Mouse (Mus musculus) MEL (cell line): ENCODE results near the gene Ntn5. TPM values are rescaled to one million over a fixed set of nuclear protein-coding genes. Genes with fewer than 3 reads are reported as not detected.

Experiments
- DNase-seq: peaks from one replicate; pipeline ENCODE4 v3.0.0; 2011; ENCODE audit warnings: low read depth, low spot score
- H3K27ac ChIP-seq: 2 replicates; pipeline ENCODE4 v1.5.1; 2012; ENCODE audit warnings: low read depth, mild to moderate bottlenecking, control low read depth, low read length, moderate library complexity; ENCODE audit not compliant: control insufficient read depth
- H3K27me3 ChIP-seq, 2 experiments: fragments of 150-350 bp in 1 of 2; sonication (generic) in 1 of 2; 2 replicates each; pipeline ENCODE4 v1.6.1; 2012; ENCODE audit warnings: low read length in 2 of 2, mild to moderate bottlenecking in 2 of 2, improper control_type of control experiment in 1 of 2, moderate library complexity in 1 of 2; ENCODE audit not compliant: insufficient read depth in 2 of 2, control insufficient read depth in 1 of 2
- H3K36me3 ChIP-seq, 2 experiments: 2 replicates each; pipeline ENCODE4 v1.6.1; 2012 to 2014; ENCODE audit warnings: low read length in 2 of 2, improper control_type of control experiment in 1 of 2, inconsistent platforms in 1 of 2, mild to moderate bottlenecking in 1 of 2; ENCODE audit not compliant: insufficient read depth in 2 of 2, control insufficient read depth in 1 of 2
- H3K4me1 ChIP-seq, 2 experiments: fragments of 150-350 bp in 1 of 2; sonication (generic) in 1 of 2; 2 replicates each; pipeline ENCODE4 v1.6.1; 2012; ENCODE audit warnings: low read length in 2 of 2, improper control_type of control experiment in 1 of 2, mild to moderate bottlenecking in 1 of 2; ENCODE audit not compliant: insufficient read depth in 2 of 2, control insufficient read depth in 1 of 2
- H3K4me3 ChIP-seq, 2 experiments: fragments of 150-350 bp in 1 of 2; sonication (generic) in 1 of 2; 2 replicates each; pipeline ENCODE4 v1.5.1; 2012; ENCODE audit warnings: low read depth in 2 of 2, low read length in 2 of 2, mild to moderate bottlenecking in 2 of 2, moderate library complexity in 2 of 2, control low read depth in 1 of 2, improper control_type of control experiment in 1 of 2; ENCODE audit not compliant: control insufficient read depth in 1 of 2, insufficient read depth in 1 of 2
- H3K79me2 ChIP-seq: 2 replicates; pipeline ENCODE4 v1.6.1; 2012; ENCODE audit warnings: mild to moderate bottlenecking, low read length, moderate library complexity; ENCODE audit not compliant: control insufficient read depth, poor library complexity, insufficient read depth
- H3K9ac ChIP-seq: 2 replicates; pipeline ENCODE4 v1.6.1; 2012; ENCODE audit warnings: low read depth, mild to moderate bottlenecking, control low read depth, low read length, moderate library complexity; ENCODE audit not compliant: control insufficient read depth, poor library complexity, severe bottlenecking
- H3K9me3 ChIP-seq: fragments of 150-350 bp; sonication (generic); replicated peaks from 2 replicates; pipeline ENCODE4 v1.6.1; 2012; ENCODE audit warnings: mild to moderate bottlenecking, low read length, improper control_type of control experiment, moderate library complexity; ENCODE audit not compliant: insufficient read depth
- BHLHE40 ChIP-seq: IDR thresholded peaks from 2 replicates; pipeline ENCODE4 v1.6.1; 2012; ENCODE audit warnings: low read depth, mild to moderate bottlenecking, inconsistent platforms, low read length, improper control_type of control experiment, borderline replicate concordance
- CHD1 ChIP-seq: IDR thresholded peaks from 2 replicates; pipeline ENCODE4 v1.6.1; 2012; ENCODE audit warnings: low read depth, mild to moderate bottlenecking, inconsistent platforms, low read length, improper control_type of control experiment
- CHD2 ChIP-seq: IDR thresholded peaks from 2 replicates; pipeline ENCODE4 v1.6.1; 2011; ENCODE audit warnings: low read length, improper control_type of control experiment
- E2F4 ChIP-seq: IDR thresholded peaks from 2 replicates; pipeline ENCODE4 v1.6.1; 2011; ENCODE audit warnings: low read depth, low read length, improper control_type of control experiment, borderline replicate concordance
- EP300 ChIP-seq, 2 experiments: IDR thresholded peaks; 2 replicates each; pipeline ENCODE4 v1.6.1; 2011; ENCODE audit warnings: improper control_type of control experiment in 2 of 2, low read length in 2 of 2, low read depth in 1 of 2, mild to moderate bottlenecking in 1 of 2
- ETS1 ChIP-seq: IDR thresholded peaks from 2 replicates; pipeline ENCODE4 v1.6.1; 2012; ENCODE audit warnings: low read depth, mild to moderate bottlenecking, inconsistent platforms, low read length, improper control_type of control experiment, moderate library complexity
- HCFC1 ChIP-seq: IDR thresholded peaks from 2 replicates; pipeline ENCODE4 v1.6.1; 2012; ENCODE audit warnings: low read depth, mild to moderate bottlenecking, inconsistent platforms, low read length, improper control_type of control experiment, moderate library complexity
- KAT2A ChIP-seq: conservative IDR thresholded peaks from 2 replicates; pipeline ENCODE4 v1.6.1; 2012; ENCODE audit warnings: low read depth, low read length, improper control_type of control experiment, inconsistent platforms
- MAFK ChIP-seq: IDR thresholded peaks from 2 replicates; pipeline ENCODE4 v1.6.1; 2011; ENCODE audit warnings: low read depth, mild to moderate bottlenecking, low read length, improper control_type of control experiment, borderline replicate concordance
- MAX ChIP-seq: IDR thresholded peaks from 2 replicates; pipeline ENCODE4 v1.6.1; 2011; ENCODE audit warnings: low read length, improper control_type of control experiment
- MAZ ChIP-seq: IDR thresholded peaks from 2 replicates; pipeline ENCODE4 v1.6.1; 2012; ENCODE audit warnings: low read depth, mild to moderate bottlenecking, inconsistent platforms, low read length, improper control_type of control experiment
- MYC ChIP-seq: IDR thresholded peaks from 2 replicates; pipeline ENCODE4 v1.6.1; 2011; ENCODE audit warnings: low read depth, mild to moderate bottlenecking, low read length, improper control_type of control experiment, moderate library complexity
- NELFE ChIP-seq: IDR thresholded peaks from 2 replicates; pipeline ENCODE4 v1.6.1; 2011; ENCODE audit warnings: low read depth, low read length, improper control_type of control experiment
- NRF1 ChIP-seq: IDR thresholded peaks from 2 replicates; pipeline ENCODE4 v1.6.1; 2014; ENCODE audit warnings: low read depth, mild to moderate bottlenecking, inconsistent platforms, low read length, improper control_type of control experiment, moderate library complexity; ENCODE audit not compliant: poor library complexity, insufficient read depth, severe bottlenecking
- POLR2AphosphoS5 ChIP-seq: IDR thresholded peaks from 2 replicates; pipeline ENCODE4 v1.6.1; 2012; ENCODE audit warnings: low read depth, borderline replicate concordance, mild to moderate bottlenecking, inconsistent platforms, low read length, moderate library complexity, mixed read lengths
- RAD21 ChIP-seq: IDR thresholded peaks from 2 replicates; pipeline ENCODE4 v1.6.1; 2011; ENCODE audit warnings: mild to moderate bottlenecking, low read depth, low read length, improper control_type of control experiment
- RCOR1 ChIP-seq: IDR thresholded peaks from 2 replicates; pipeline ENCODE4 v1.6.1; 2012; ENCODE audit warnings: low read depth, mild to moderate bottlenecking, inconsistent platforms, low read length, improper control_type of control experiment
- SMC3 ChIP-seq: IDR thresholded peaks from 2 replicates; pipeline ENCODE4 v1.6.1; 2011; ENCODE audit warnings: low read depth, low read length, improper control_type of control experiment
- TCF12 ChIP-seq: IDR thresholded peaks from 2 replicates; pipeline ENCODE4 v1.6.1; 2014; ENCODE audit warnings: low read depth, mild to moderate bottlenecking, inconsistent platforms, low read length, improper control_type of control experiment, moderate library complexity
- USF1 ChIP-seq: IDR thresholded peaks from 2 replicates; pipeline ENCODE4 v1.6.1; 2014; ENCODE audit warnings: low read depth, mild to moderate bottlenecking, inconsistent platforms, low read length, improper control_type of control experiment, moderate library complexity
- USF2 ChIP-seq, 2 experiments: IDR thresholded peaks; 2 replicates each; pipeline ENCODE4 v1.6.1; 2011 to 2012; ENCODE audit warnings: improper control_type of control experiment in 2 of 2, low read length in 2 of 2, borderline replicate concordance in 1 of 2, inconsistent platforms in 1 of 2, low read depth in 1 of 2, mild to moderate bottlenecking in 1 of 2; ENCODE audit not compliant: insufficient read depth in 1 of 2
- ZC3H11A ChIP-seq: IDR thresholded peaks from 2 replicates; pipeline ENCODE4 v1.6.1; 2012; ENCODE audit warnings: low read depth, mild to moderate bottlenecking, inconsistent platforms, low read length, improper control_type of control experiment
- ZKSCAN1 ChIP-seq: IDR thresholded peaks from 2 replicates; pipeline ENCODE4 v1.6.1; 2012; ENCODE audit warnings: low read depth, mild to moderate bottlenecking, inconsistent platforms, low read length, improper control_type of control experiment, moderate library complexity
- ZMIZ1 ChIP-seq: IDR thresholded peaks from 2 replicates; pipeline ENCODE4 v1.6.1; 2012; ENCODE audit warnings: low read depth, mild to moderate bottlenecking, inconsistent platforms, low read length, improper control_type of control experiment, moderate library complexity
- ZNF384 ChIP-seq: IDR thresholded peaks from 2 replicates; pipeline ENCODE4 v1.6.1; 2012; ENCODE audit warnings: low read depth, mild to moderate bottlenecking, inconsistent platforms, low read length, improper control_type of control experiment
- polyA plus RNA-seq, 2 experiments: library from polyadenylated mRNA; stranded (reverse) in 1 of 2; unstranded in 1 of 2; fragments of >175 nt in 1 of 2; fragments of >200 nt in 1 of 2; gene quantifications; 2 replicates each; pipeline versions ENCODE4 v1.2.1 to v1.2.4; 2012; ENCODE audit warnings: low replicate concordance in 2 of 2, low read depth in 1 of 2; ENCODE audit not compliant: insufficient read length in 2 of 2, insufficient read depth in 1 of 2, missing spikeins in 1 of 2
- total RNA-seq: library from RNA; depleted of rRNA; stranded (reverse); fragments of 300-350 nt; gene quantifications from 2 replicates; pipeline ENCODE4 v1.2.3, GENCODE M21; 2012

Ntn5 gene
- total and polyA plus RNA-seq, 3 experiments: 0.13 TPM; not detected in 2

DNA sequence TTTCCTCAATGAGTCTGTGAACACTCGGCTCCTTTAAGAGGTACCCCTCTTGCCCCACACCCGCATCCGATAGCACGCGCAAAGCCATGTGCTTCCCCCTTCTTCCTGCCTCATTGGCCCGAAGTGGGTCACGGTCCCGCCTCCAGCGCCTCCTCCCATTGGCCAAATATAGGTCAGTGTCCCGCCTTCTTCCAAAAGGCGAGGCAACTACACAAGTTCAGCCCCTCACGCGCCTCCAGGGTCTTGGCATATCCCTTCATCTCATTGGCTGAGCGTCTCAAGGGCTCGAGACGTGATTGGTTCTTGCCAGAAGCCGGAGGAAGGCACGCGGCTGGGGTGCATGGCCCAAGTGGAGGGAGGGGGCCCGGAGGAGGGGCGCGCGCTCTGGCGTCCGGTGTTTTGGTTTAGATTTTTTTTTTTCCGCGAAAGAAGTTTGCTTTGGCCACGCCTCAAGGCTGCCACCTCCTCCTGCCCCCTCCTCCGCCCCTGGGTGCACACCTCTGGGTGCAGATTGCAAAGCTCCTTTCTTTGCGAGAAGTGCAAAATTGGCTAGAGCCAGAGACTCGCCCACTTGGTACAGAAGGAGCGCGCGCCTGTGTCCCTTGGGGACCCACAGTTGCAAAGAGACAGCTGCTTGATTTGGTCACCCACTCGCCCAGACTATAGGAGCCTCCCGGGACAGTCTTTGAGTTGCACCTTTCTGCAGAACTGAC, 21.1 kb downstream of the Ntn5 start, which contains the start of gene Dbp (continued):
- 0 out of 2 replicates have a peak, but pooled peaks have one; percentile 21 for TF ChIP-seq ZMIZ1
- TF ChIP-seq RAD21: no peak
- peak; percentile 21; the same call in 1 of the 2 replicates for TF ChIP-seq NELFE
- peak; percentile 57 for TF ChIP-seq KAT2A
- peak; percentile 57 for TF ChIP-seq ETS1
- TF ChIP-seq MYC: peak; percentile 98
- TF ChIP-seq MAZ: peak; percentile 98
- TF ChIP-seq SMC3: no peak
- no peak for TF ChIP-seq ZKSCAN1
- TF ChIP-seq RCOR1: no peak
- peak; percentile 73 for TF ChIP-seq CHD2
- peak; percentile 83 for TF ChIP-seq BHLHE40
- peak; percentile 98 for TF ChIP-seq MAX
- TF ChIP-seq EP300 (IDR thresholded peaks at IDR 0.05; ENCODE audit: low read depth in 1 of 2, low read length in 2 of 2): no peak; a peak in 1 of 4 replicates
- no peak for TF ChIP-seq MAFK
- TF ChIP-seq, all 39 proteins: peak for 17

- Histone ChIP-seq H3K9me3 (no peaks in the 10 kb centered on the region), H3K9ac (peak overlapping the region; percentile 98), H3K27ac (peak overlapping the region; percentile 73), H3K79me2 (peaks cover 7% of the 10 kb centered on the region), H3K4me1 (peaks cover 0 to 14% of the 10 kb centered on the region in 2 experiments; a peak in 1 of 4 replicates), H3K27me3 (no peaks in the 10 kb centered on the region), H3K36me3 (peaks cover 0 to 5% of the 10 kb centered on the region in 2 experiments; a peak in 2 of 4 replicates), H3K4me3 (peak overlapping the region; percentile 82 to 85)
- DNase-seq: no peak
- 0 out of 2 replicates have a peak, but pooled peaks have one; percentile 23 for TF ChIP-seq NELFE
- TF ChIP-seq MAZ: peak; percentile 25; the same call in 1 of the 2 replicates
- TF ChIP-seq KAT2A: no peak
- TF ChIP-seq USF2 (IDR thresholded peaks at IDR 0.05; ENCODE audit: borderline replicate concordance in 1 of 2, insufficient read depth in 1 of 2, low read depth in 1 of 2, low read length in 2 of 2): no peak
- TF ChIP-seq RCOR1: no peak
These were observed 21.6 kb downstream of the Ntn5 start for GRCm38 (mm10) chr7:45705443-45705864.

GRCm38 (mm10) chr7:45705873-45706281, 22.1 kb downstream of the Ntn5 start:
- peak overlapping the region; percentile 82 to 85 for H3K4me3 ChIP-seq
- peaks cover 0 to 12% of the 10 kb centered on the region in 2 experiments; a peak in 1 of 4 replicates for H3K4me1 ChIP-seq
- peak; percentile 84 for DNase-seq
- H3K79me2 ChIP-seq: peaks cover 7% of the 10 kb centered on the region
- H3K9me3 ChIP-seq: no peaks in the 10 kb centered on the region
- peaks cover 0 to 5% of the 10 kb centered on the region in 2 experiments; a peak in 2 of 4 replicates for H3K36me3 ChIP-seq
- H3K27me3 ChIP-seq: no peaks in the 10 kb centered on the region
- H3K27ac ChIP-seq: peak overlapping the region; percentile 83
- peak overlapping the region; percentile 98 for H3K9ac ChIP-seq
- TF ChIP-seq E2F4: no peak
- TF ChIP-seq RCOR1: no peak
- 0 out of 2 replicates have a peak, but pooled peaks have one; percentile 32 for TF ChIP-seq NRF1
- no peak for TF ChIP-seq POLR2AphosphoS5
- no peak for TF ChIP-seq TCF12
- TF ChIP-seq USF1: peak; percentile 76
- no peak for TF ChIP-seq ZNF384
- TF ChIP-seq SMC3: no peak
- TF ChIP-seq EP300 (IDR thresholded peaks at IDR 0.05; ENCODE audit: low read depth in 1 of 2, low read length in 2 of 2): 0 out of 4 replicates have a peak, but pooled peaks of 1 of the 2 experiments have one; percentile 10
- peak; percentile 72; the same call in 1 of the 2 replicates for TF ChIP-seq BHLHE40
- no peak for TF ChIP-seq CHD1
- TF ChIP-seq HCFC1: peak; percentile 26; the same call in 1 of the 2 replicates
- 0 out of 2 replicates have a peak, but pooled peaks have one; percentile 21 for TF ChIP-seq MYC
- TF ChIP-seq ZC3H11A: no peak
